Mouse (Mus musculus) limb, embryonic 11.5 days (tissue): Measurements from ENCODE around the gene Lgals3. TPM values are rescaled to one million over a fixed set of nuclear protein-coding genes. Genes with fewer than 3 reads are reported as not detected.

Source experiments
- ATAC-seq: fragments of 200-750 bp; cut with Nextera tagmentation; 2 replicates; pipeline ENCODE4 v1.8.0; 2017; ENCODE audit warnings: low read depth; ENCODE audit not compliant: insufficient number of reproducible peaks, low FRiP score, low TSS enrichment
- DNase-seq: peaks from one replicate; pipeline ENCODE4 v3.0.0-alpha.2; 2015; ENCODE audit warnings: low spot score
- H3K27ac ChIP-seq: fragments of 300-500 bp; sonication (generic); replicated peaks from 2 replicates; pipeline ENCODE4 v1.5.1; 2014; ENCODE audit warnings: low read depth, mild to moderate bottlenecking, low read length
- H3K27me3 ChIP-seq: fragments of 300-500 bp; sonication (generic); 2 replicates; pipeline ENCODE4 v1.6.1; 2014; ENCODE audit warnings: mild to moderate bottlenecking, low read length, mixed read lengths; ENCODE audit not compliant: control insufficient read depth, insufficient read depth
- H3K36me3 ChIP-seq: fragments of 300-500 bp; sonication (generic); 2 replicates; pipeline ENCODE4 v1.6.1; 2014; ENCODE audit warnings: mild to moderate bottlenecking, low read length, moderate library complexity, mixed read lengths; ENCODE audit not compliant: control insufficient read depth, insufficient read depth
- H3K4me1 ChIP-seq: fragments of 300-500 bp; sonication (generic); 2 replicates; pipeline ENCODE4 v1.6.1; 2014; ENCODE audit warnings: low read length, mixed read lengths; ENCODE audit not compliant: control insufficient read depth, insufficient read depth
- H3K4me2 ChIP-seq: fragments of 300-500 bp; sonication (generic); 2 replicates; pipeline ENCODE4 v1.6.1; 2014; ENCODE audit warnings: low read depth, mild to moderate bottlenecking, moderate library complexity; ENCODE audit not compliant: severe bottlenecking
- H3K4me3 ChIP-seq: fragments of 300-500 bp; sonication (generic); 2 replicates; pipeline ENCODE4 v1.5.1; 2014; ENCODE audit warnings: low read depth, low read length
- H3K9ac ChIP-seq: fragments of 300-500 bp; sonication (generic); 2 replicates; pipeline ENCODE4 v1.6.1; 2014; ENCODE audit warnings: mild to moderate bottlenecking, low read length
- H3K9me3 ChIP-seq: fragments of 300-500 bp; sonication (generic); 2 replicates; pipeline ENCODE4 v1.6.1; 2016; ENCODE audit warnings: low read length; ENCODE audit not compliant: control insufficient read depth
- WGBS: fragments of 180-500 bp; shearing (Covaris S2); extraction: QIAGEN DNeasy Blood & Tissue Kit; methylation state at CpG from one replicate; pipeline ENCODE4 v1.1.7; 2014; 5-methylcytosine and 5-hydroxymethylcytosine counted together
- polyA plus RNA-seq: library from polyadenylated mRNA; unstranded; fragments of >200 nt; fragmentation: Nextera tagmentation; extraction: Ambion mirVana; gene quantifications from 2 replicates; pipeline ENCODE4 v1.2.1, GENCODE M21; 2014

The Lgals3 gene
- polyA plus RNA-seq, 1 experiment from 2014 or later: 0.63 TPM

GRCm38 (mm10) chr14:47373728-47374678 lies 6.5 kb downstream of the Lgals3 start:
- no peaks in the 10 kb centered on the region for H3K36me3 ChIP-seq
- no peaks in the 10 kb centered on the region for H3K9me3 ChIP-seq
- peak overlapping the region; percentile 24 for H3K4me3 ChIP-seq
- peaks cover 18% of the 10 kb centered on the region for H3K27me3 ChIP-seq
- 15% methylated on average over 48 of the region's 49 CpGs for WGBS
- H3K27ac ChIP-seq: no peak overlapping the region
- DNase-seq (no peak), ATAC-seq (no peak; the same call in 1 of the 2 replicates)
- H3K9ac ChIP-seq: no peak overlapping the region
- H3K4me1 ChIP-seq: no peaks in the 10 kb centered on the region
- peak overlapping the region; percentile 53 for H3K4me2 ChIP-seq

DNA sequence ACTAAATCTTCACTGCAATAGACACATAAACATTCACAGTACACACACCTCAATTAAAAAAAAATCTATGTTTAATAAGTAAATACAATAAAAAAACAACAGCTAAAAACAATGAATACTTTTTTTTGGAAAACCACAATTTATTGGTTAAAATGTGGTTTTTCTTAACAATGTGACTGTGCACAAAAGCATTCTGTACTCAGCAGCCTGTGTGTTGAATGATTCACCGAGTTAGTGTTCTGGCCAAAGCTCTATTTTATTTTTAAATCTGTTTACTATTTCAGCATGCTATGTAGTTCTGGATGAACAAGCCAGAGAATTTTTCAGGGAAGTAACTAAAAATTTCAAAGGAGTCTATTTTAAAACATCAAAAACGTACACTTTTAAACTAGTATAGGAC lies 9.0 kb downstream of the Lgals3 start:
- H3K4me3 ChIP-seq: no peak overlapping the region
- H3K27ac ChIP-seq: no peak overlapping the region
- H3K36me3 ChIP-seq: no peaks in the 10 kb centered on the region
- 69% methylated on average over 2 of the region's 2 CpGs for WGBS
- ATAC-seq: no peak
- DNase-seq: no peak
- no peak overlapping the region for H3K4me2 ChIP-seq
- H3K4me1 ChIP-seq: no peaks in the 10 kb centered on the region
- H3K27me3 ChIP-seq: peaks cover 18% of the 10 kb centered on the region
- H3K9me3 ChIP-seq: no peaks in the 10 kb centered on the region
- no peak overlapping the region for H3K9ac ChIP-seq

GRCm38 (mm10) chr14:47378336-47378735 lies 10.8 kb downstream of the Lgals3 start:
- Histone ChIP-seq H3K27ac (no peak overlapping the region), H3K27me3 (peaks cover 13% of the 10 kb centered on the region), H3K4me3 (no peak overlapping the region), H3K9ac (no peak overlapping the region), H3K4me1 (no peaks in the 10 kb centered on the region), H3K4me2 (no peak overlapping the region), H3K9me3 (no peaks in the 10 kb centered on the region), H3K36me3 (no peaks in the 10 kb centered on the region)
- DNase-seq: no peak
- ATAC-seq: no peak
- WGBS: 85% methylated on average over 6 of the region's 7 CpGs

DNA sequence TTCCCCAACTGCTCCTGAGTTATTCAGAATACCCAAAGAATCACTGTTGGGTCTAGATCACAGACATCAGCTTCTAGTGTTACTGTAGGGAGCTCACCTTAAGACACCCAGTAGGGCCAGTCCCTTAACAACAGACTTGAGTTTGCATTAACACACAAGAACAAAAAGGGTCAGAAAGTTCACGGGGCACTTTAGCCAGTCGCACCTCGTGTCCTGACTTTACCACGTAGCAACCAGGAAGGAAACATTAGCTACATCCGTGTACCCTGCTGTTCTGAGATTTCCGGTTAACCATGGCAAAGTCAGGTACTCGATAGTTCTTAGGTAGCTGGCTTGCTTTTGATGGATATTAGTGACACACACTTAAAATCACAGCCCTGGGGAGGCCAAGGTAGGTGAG lies 16.4 kb downstream of the Lgals3 start:
- Histone ChIP-seq H3K4me3 (no peak overlapping the region), H3K9me3 (no peaks in the 10 kb centered on the region), H3K9ac (no peak overlapping the region), H3K4me2 (no peak overlapping the region), H3K36me3 (peaks cover 4% of the 10 kb centered on the region; the same call in 1 of the 2 replicates), H3K27ac (no peak overlapping the region), H3K4me1 (no peaks in the 10 kb centered on the region), H3K27me3 (no peaks in the 10 kb centered on the region)
- 91% methylated on average over 7 of the region's 7 CpGs for WGBS
- ATAC-seq (no peak), DNase-seq (no peak)

GRCm38 (mm10) chr14:47384653-47385052 lies 17.1 kb downstream of the Lgals3 start:
- Histone ChIP-seq H3K27ac (no peak overlapping the region), H3K36me3 (peaks cover 5% of the 10 kb centered on the region), H3K27me3 (no peaks in the 10 kb centered on the region), H3K4me1 (no peaks in the 10 kb centered on the region), H3K9ac (no peak overlapping the region), H3K4me2 (no peak overlapping the region), H3K9me3 (no peaks in the 10 kb centered on the region), H3K4me3 (no peak overlapping the region)
- WGBS: 94% methylated on average over 10 of the region's 10 CpGs
- no peak for ATAC-seq
- DNase-seq: no peak

GRCm38 (mm10) chr14:47386125-47386524 lies 18.6 kb downstream of the Lgals3 start:
- Histone ChIP-seq H3K27ac (no peak overlapping the region), H3K9ac (no peak overlapping the region), H3K9me3 (no peaks in the 10 kb centered on the region), H3K4me3 (no peak overlapping the region), H3K27me3 (no peaks in the 10 kb centered on the region), H3K4me2 (no peak overlapping the region), H3K4me1 (no peaks in the 10 kb centered on the region), H3K36me3 (peaks cover 9% of the 10 kb centered on the region)
- WGBS: 64% methylated on average over 11 of the region's 11 CpGs
- ATAC-seq (no peak), DNase-seq (no peak)

DNA sequence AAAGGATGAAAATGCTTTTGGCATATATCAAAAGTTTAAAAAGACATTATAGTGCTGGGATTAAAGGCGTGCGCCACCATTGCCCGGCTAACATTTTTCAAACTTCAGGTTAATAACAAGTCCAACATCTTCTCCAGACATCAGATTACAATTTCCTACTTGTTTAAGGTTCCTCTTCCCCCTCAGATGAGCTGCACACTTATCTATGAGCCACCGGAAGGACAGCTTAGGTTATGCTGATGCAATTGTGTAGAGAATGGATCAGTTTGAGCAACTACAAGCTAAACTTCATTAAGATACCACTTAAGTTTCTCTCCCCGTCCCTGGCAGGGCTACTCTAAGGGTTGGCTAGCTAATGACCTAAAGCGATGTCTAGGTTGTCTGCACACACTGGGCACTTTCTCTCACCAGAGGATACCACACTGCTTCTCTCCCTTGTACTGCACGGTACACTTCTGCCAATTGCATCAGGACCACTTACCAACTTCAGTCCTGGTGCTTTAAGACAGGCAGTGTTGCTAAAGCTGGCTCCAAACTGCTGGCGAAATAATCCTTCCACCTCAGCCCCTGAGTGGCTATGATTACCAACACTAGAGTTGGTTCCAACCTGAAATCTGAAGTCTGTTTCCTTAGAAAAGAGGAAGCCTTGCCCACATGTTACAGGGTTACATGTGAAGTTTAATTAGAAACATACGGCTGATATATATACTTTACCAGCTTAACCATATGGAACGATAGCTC lies 26.0 kb downstream of the Lgals3 start:
- Histone ChIP-seq H3K4me3 (no peak overlapping the region), H3K9ac (no peak overlapping the region), H3K36me3 (peaks cover 30% of the 10 kb centered on the region), H3K4me2 (no peak overlapping the region), H3K9me3 (no peaks in the 10 kb centered on the region), H3K27ac (no peak overlapping the region), H3K4me1 (no peaks in the 10 kb centered on the region), H3K27me3 (no peaks in the 10 kb centered on the region)
- DNase-seq: no peak
- 86% methylated on average over 10 of the region's 10 CpGs for WGBS
- ATAC-seq: no peak

DNA sequence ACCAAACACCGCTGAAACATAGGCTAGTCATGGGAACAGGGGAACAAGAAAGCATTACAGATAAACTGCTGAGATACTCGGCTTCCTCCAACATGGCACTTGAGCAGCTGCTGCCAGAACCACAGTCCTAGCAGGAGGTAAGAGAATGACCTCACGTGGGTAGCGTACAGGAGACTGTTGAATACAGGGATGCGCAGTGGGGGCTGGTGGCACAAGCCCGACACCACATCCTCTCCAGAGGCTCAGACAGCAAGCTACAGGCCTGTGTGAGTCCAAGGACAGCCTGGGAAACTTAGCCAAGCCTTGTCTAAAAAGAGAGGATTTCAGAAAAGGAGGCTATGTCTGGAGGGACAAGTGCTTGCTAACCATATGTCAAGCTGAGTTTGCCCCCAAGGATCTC lies 27.5 kb downstream of the Lgals3 start:
- Histone ChIP-seq H3K9me3 (no peaks in the 10 kb centered on the region), H3K4me2 (no peak overlapping the region), H3K9ac (no peak overlapping the region), H3K36me3 (peaks cover 35% of the 10 kb centered on the region), H3K4me3 (no peak overlapping the region), H3K4me1 (no peaks in the 10 kb centered on the region), H3K27ac (no peak overlapping the region), H3K27me3 (no peaks in the 10 kb centered on the region)
- WGBS: 95% methylated on average over 6 of the region's 6 CpGs
- DNase-seq (no peak), ATAC-seq (no peak)
